Mouse (Mus musculus) MEL (cell line): ENCODE data around the gene Ccdc180. TPM values are rescaled to one million over a fixed set of nuclear protein-coding genes. Genes with fewer than 3 reads are reported as not detected.

Experiments
- DNase-seq: peaks from one replicate; pipeline ENCODE4 v3.0.0; 2011; ENCODE audit warnings: low read depth, low spot score
- H3K27ac ChIP-seq: 2 replicates; pipeline ENCODE4 v1.5.1; 2012; ENCODE audit warnings: low read depth, mild to moderate bottlenecking, control low read depth, low read length, moderate library complexity; ENCODE audit not compliant: control insufficient read depth
- H3K27me3 ChIP-seq, 2 experiments: fragments of 150-350 bp in 1 of 2; sonication (generic) in 1 of 2; 2 replicates each; pipeline ENCODE4 v1.6.1; 2012; ENCODE audit warnings: low read length in 2 of 2, mild to moderate bottlenecking in 2 of 2, improper control_type of control experiment in 1 of 2, moderate library complexity in 1 of 2; ENCODE audit not compliant: insufficient read depth in 2 of 2, control insufficient read depth in 1 of 2
- H3K36me3 ChIP-seq, 2 experiments: 2 replicates each; pipeline ENCODE4 v1.6.1; 2012 to 2014; ENCODE audit warnings: low read length in 2 of 2, improper control_type of control experiment in 1 of 2, inconsistent platforms in 1 of 2, mild to moderate bottlenecking in 1 of 2; ENCODE audit not compliant: insufficient read depth in 2 of 2, control insufficient read depth in 1 of 2
- H3K4me1 ChIP-seq, 2 experiments: fragments of 150-350 bp in 1 of 2; sonication (generic) in 1 of 2; 2 replicates each; pipeline ENCODE4 v1.6.1; 2012; ENCODE audit warnings: low read length in 2 of 2, improper control_type of control experiment in 1 of 2, mild to moderate bottlenecking in 1 of 2; ENCODE audit not compliant: insufficient read depth in 2 of 2, control insufficient read depth in 1 of 2
- H3K4me3 ChIP-seq, 2 experiments: fragments of 150-350 bp in 1 of 2; sonication (generic) in 1 of 2; 2 replicates each; pipeline ENCODE4 v1.5.1; 2012; ENCODE audit warnings: low read depth in 2 of 2, low read length in 2 of 2, mild to moderate bottlenecking in 2 of 2, moderate library complexity in 2 of 2, control low read depth in 1 of 2, improper control_type of control experiment in 1 of 2; ENCODE audit not compliant: control insufficient read depth in 1 of 2, insufficient read depth in 1 of 2
- H3K79me2 ChIP-seq: 2 replicates; pipeline ENCODE4 v1.6.1; 2012; ENCODE audit warnings: mild to moderate bottlenecking, low read length, moderate library complexity; ENCODE audit not compliant: control insufficient read depth, poor library complexity, insufficient read depth
- H3K9ac ChIP-seq: 2 replicates; pipeline ENCODE4 v1.6.1; 2012; ENCODE audit warnings: low read depth, mild to moderate bottlenecking, control low read depth, low read length, moderate library complexity; ENCODE audit not compliant: control insufficient read depth, poor library complexity, severe bottlenecking
- H3K9me3 ChIP-seq: fragments of 150-350 bp; sonication (generic); replicated peaks from 2 replicates; pipeline ENCODE4 v1.6.1; 2012; ENCODE audit warnings: mild to moderate bottlenecking, low read length, improper control_type of control experiment, moderate library complexity; ENCODE audit not compliant: insufficient read depth
- BHLHE40 ChIP-seq: IDR thresholded peaks from 2 replicates; pipeline ENCODE4 v1.6.1; 2012; ENCODE audit warnings: low read depth, mild to moderate bottlenecking, inconsistent platforms, low read length, improper control_type of control experiment, borderline replicate concordance
- CTCF ChIP-seq, 3 experiments: IDR thresholded peaks in 2 of 3; conservative IDR thresholded peaks in 1 of 3; 2 replicates each; pipeline ENCODE4 v1.5.1; 2011 to 2012; ENCODE audit warnings: low read length in 3 of 3, low read depth in 2 of 3, mild to moderate bottlenecking in 2 of 3, improper control_type of control experiment in 1 of 3, inconsistent platforms in 1 of 3, mixed read lengths in 1 of 3, moderate library complexity in 1 of 3; ENCODE audit not compliant: control insufficient read depth in 1 of 3, insufficient read depth in 1 of 3, poor library complexity in 1 of 3, severe bottlenecking in 1 of 3
- E2F4 ChIP-seq: IDR thresholded peaks from 2 replicates; pipeline ENCODE4 v1.6.1; 2011; ENCODE audit warnings: low read depth, low read length, improper control_type of control experiment, borderline replicate concordance
- ELF1 ChIP-seq: IDR thresholded peaks from 2 replicates; pipeline ENCODE4 v1.6.1; 2014; ENCODE audit warnings: low read depth, mild to moderate bottlenecking, inconsistent platforms, low read length, improper control_type of control experiment, moderate library complexity
- EP300 ChIP-seq, 2 experiments: IDR thresholded peaks; 2 replicates each; pipeline ENCODE4 v1.6.1; 2011; ENCODE audit warnings: improper control_type of control experiment in 2 of 2, low read length in 2 of 2, low read depth in 1 of 2, mild to moderate bottlenecking in 1 of 2
- JUND ChIP-seq: IDR thresholded peaks from 2 replicates; pipeline ENCODE4 v1.6.1; 2011; ENCODE audit warnings: low read depth, mild to moderate bottlenecking, improper control_type of control experiment, low read length
- MAFK ChIP-seq: IDR thresholded peaks from 2 replicates; pipeline ENCODE4 v1.6.1; 2011; ENCODE audit warnings: low read depth, mild to moderate bottlenecking, low read length, improper control_type of control experiment, borderline replicate concordance
- MAZ ChIP-seq: IDR thresholded peaks from 2 replicates; pipeline ENCODE4 v1.6.1; 2012; ENCODE audit warnings: low read depth, mild to moderate bottlenecking, inconsistent platforms, low read length, improper control_type of control experiment
- MEF2A ChIP-seq: IDR thresholded peaks from 2 replicates; pipeline ENCODE4 v1.6.1; 2014; ENCODE audit warnings: low read depth, mild to moderate bottlenecking, inconsistent platforms, low read length, improper control_type of control experiment; ENCODE audit not compliant: poor library complexity, insufficient replicate concordance, severe bottlenecking; ENCODE audit errors: extremely low read depth
- RCOR1 ChIP-seq: IDR thresholded peaks from 2 replicates; pipeline ENCODE4 v1.6.1; 2012; ENCODE audit warnings: low read depth, mild to moderate bottlenecking, inconsistent platforms, low read length, improper control_type of control experiment
- TAL1 ChIP-seq: IDR thresholded peaks from 2 replicates; pipeline ENCODE4 v1.6.1; 2012; ENCODE audit warnings: mild to moderate bottlenecking, inconsistent platforms, low read length, moderate library complexity, mixed read lengths
- USF2 ChIP-seq, 2 experiments: IDR thresholded peaks; 2 replicates each; pipeline ENCODE4 v1.6.1; 2011 to 2012; ENCODE audit warnings: improper control_type of control experiment in 2 of 2, low read length in 2 of 2, borderline replicate concordance in 1 of 2, inconsistent platforms in 1 of 2, low read depth in 1 of 2, mild to moderate bottlenecking in 1 of 2; ENCODE audit not compliant: insufficient read depth in 1 of 2
- ZMIZ1 ChIP-seq: IDR thresholded peaks from 2 replicates; pipeline ENCODE4 v1.6.1; 2012; ENCODE audit warnings: low read depth, mild to moderate bottlenecking, inconsistent platforms, low read length, improper control_type of control experiment, moderate library complexity
- ZNF384 ChIP-seq: IDR thresholded peaks from 2 replicates; pipeline ENCODE4 v1.6.1; 2012; ENCODE audit warnings: low read depth, mild to moderate bottlenecking, inconsistent platforms, low read length, improper control_type of control experiment
- polyA plus RNA-seq, 2 experiments: library from polyadenylated mRNA; stranded (reverse) in 1 of 2; unstranded in 1 of 2; fragments of >175 nt in 1 of 2; fragments of >200 nt in 1 of 2; gene quantifications; 2 replicates each; pipeline versions ENCODE4 v1.2.1 to v1.2.4; 2012; ENCODE audit warnings: low replicate concordance in 2 of 2, low read depth in 1 of 2; ENCODE audit not compliant: insufficient read length in 2 of 2, insufficient read depth in 1 of 2, missing spikeins in 1 of 2
- total RNA-seq: library from RNA; depleted of rRNA; stranded (reverse); fragments of 300-350 nt; gene quantifications from 2 replicates; pipeline ENCODE4 v1.2.3, GENCODE M21; 2012

Ccdc180 gene
- total and polyA plus RNA-seq, 3 experiments = 0.08 to 0.31 TPM; not detected in 1

- H3K27ac ChIP-seq = no peak overlapping the region
- H3K9me3 ChIP-seq = no peaks in the 10 kb centered on the region
- H3K4me3 ChIP-seq = no peak overlapping the region
- H3K9ac ChIP-seq = no peak overlapping the region
- DNase-seq = no peak
- no peaks in the 10 kb centered on the region for H3K79me2 ChIP-seq
- H3K36me3 ChIP-seq = peaks cover 0 to 4% of the 10 kb centered on the region in 2 experiments; a peak in 1 of 4 replicates
- peaks cover 0 to 11% of the 10 kb centered on the region in 2 experiments; a peak in 2 of 4 replicates for H3K4me1 ChIP-seq
- TF ChIP-seq ZNF384 (no peak), RCOR1 (no peak)
- TF ChIP-seq, all 39 proteins: peak for 0
- peaks cover 0 to 3% of the 10 kb centered on the region in 2 experiments; a peak in 3 of 4 replicates for H3K27me3 ChIP-seq
Measured at GRCm38 (mm10) chr4:45883250-45883649, 6.9 kb upstream of the Ccdc180 start.

- TF ChIP-seq MAFK (no peak), BHLHE40 (no peak), JUND (no peak)
- H3K4me1 ChIP-seq = no peaks in the 10 kb centered on the region
- H3K9ac ChIP-seq = no peak overlapping the region
- H3K27ac ChIP-seq = no peak overlapping the region
- H3K36me3 ChIP-seq = no peaks in the 10 kb centered on the region
- H3K27me3 ChIP-seq = peaks cover 0 to 3% of the 10 kb centered on the region in 2 experiments
- no peak for DNase-seq
- H3K79me2 ChIP-seq = no peaks in the 10 kb centered on the region
- no peaks in the 10 kb centered on the region for H3K9me3 ChIP-seq
- no peak overlapping the region for H3K4me3 ChIP-seq
Measured at GRCm38 (mm10) chr4:45889487-45889886, 616 bp upstream of the Ccdc180 start.

DNA sequence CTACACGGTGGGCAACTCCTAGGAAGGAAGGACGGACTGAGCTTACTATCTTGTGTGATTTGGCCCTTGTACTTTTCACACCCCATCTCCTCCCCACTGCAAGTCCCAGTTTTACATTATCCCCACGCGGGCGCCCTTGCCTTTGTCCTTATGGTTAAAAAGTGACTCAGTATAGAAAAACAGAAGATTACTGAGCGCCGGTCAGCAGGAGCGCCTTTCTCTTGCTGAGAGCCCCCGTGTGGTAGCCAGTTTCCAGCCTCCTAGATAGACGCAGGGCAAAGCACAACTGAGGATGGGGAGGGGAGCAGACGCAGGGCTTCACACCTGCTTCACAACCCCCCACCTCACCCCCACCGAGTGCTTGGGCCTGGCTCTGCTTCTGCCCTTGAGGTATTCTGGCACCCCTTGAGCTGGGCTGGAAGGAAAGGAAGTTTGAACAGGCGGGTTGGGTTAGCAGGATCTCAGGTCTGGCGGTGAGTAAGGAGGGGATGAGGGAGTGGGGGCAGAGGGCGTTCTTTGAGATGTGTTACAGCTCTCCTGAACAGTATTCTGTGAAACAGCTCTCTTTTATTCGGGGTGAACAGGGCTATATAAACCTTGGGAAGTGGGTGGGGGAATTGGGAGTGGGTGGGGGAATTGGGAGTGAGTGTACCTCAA, 6.5 kb downstream of the Ccdc180 start:
- Histone ChIP-seq H3K36me3 (no peaks in the 10 kb centered on the region), H3K4me1 (no peaks in the 10 kb centered on the region), H3K9ac (no peak overlapping the region)
- no peak for DNase-seq
- no peak for TF ChIP-seq USF2 (IDR thresholded peaks at IDR 0.05; ENCODE audit: borderline replicate concordance in 1 of 2, insufficient read depth in 1 of 2, low read depth in 1 of 2, low read length in 2 of 2)
- TF ChIP-seq E2F4 = no peak
- TF ChIP-seq ELF1 = no peak
- TF ChIP-seq TAL1 = no peak
- no peak for TF ChIP-seq MAFK
- TF ChIP-seq MEF2A = no peak
- TF ChIP-seq ZMIZ1 = no peak
- no peak for TF ChIP-seq EP300 (IDR thresholded peaks at IDR 0.05; ENCODE audit: low read depth in 1 of 2, low read length in 2 of 2)
- no peak for TF ChIP-seq CTCF (IDR thresholded peaks at IDR 0.05 in 2 of 3, conservative IDR thresholded peaks at IDR 0.05 in 1 of 3; ENCODE audit: control insufficient read depth in 1 of 3, insufficient read depth in 1 of 3, low read depth in 2 of 3, low read length in 3 of 3, poor library complexity in 1 of 3, severe bottlenecking in 1 of 3)
- TF ChIP-seq ZNF384 = no peak
- TF ChIP-seq MAZ = no peak
- TF ChIP-seq, all 39 proteins: peak for 0
- H3K27ac ChIP-seq = no peak overlapping the region
- H3K27me3 ChIP-seq = peaks cover 0 to 8% of the 10 kb centered on the region in 2 experiments; a peak in 3 of 4 replicates
- H3K79me2 ChIP-seq = no peaks in the 10 kb centered on the region
- no peak overlapping the region for H3K4me3 ChIP-seq
- no peaks in the 10 kb centered on the region for H3K9me3 ChIP-seq
